Mouse (Mus musculus) mouse embryonic stem cell (cell line): ENCODE data around the gene Cntn5.

Experiments
- in situ Hi-C, 2 experiments: fragments of 300-500 bp; cut with MboI; formaldehyde crosslinking; loops; 1 replicate in 1 of 2; 3 replicates in 1 of 2; pipeline ENCODE4 v1.14.3; 2019 to 2020; ENCODE audit warnings: low sequenced_read_pairs in 2 of 2, low pct_unique_long_range_greater_than_20kb in 1 of 2, mixed read lengths in 1 of 2; ENCODE audit not compliant: unreplicated experiment in 1 of 2

Gene Cntn5

DNA sequence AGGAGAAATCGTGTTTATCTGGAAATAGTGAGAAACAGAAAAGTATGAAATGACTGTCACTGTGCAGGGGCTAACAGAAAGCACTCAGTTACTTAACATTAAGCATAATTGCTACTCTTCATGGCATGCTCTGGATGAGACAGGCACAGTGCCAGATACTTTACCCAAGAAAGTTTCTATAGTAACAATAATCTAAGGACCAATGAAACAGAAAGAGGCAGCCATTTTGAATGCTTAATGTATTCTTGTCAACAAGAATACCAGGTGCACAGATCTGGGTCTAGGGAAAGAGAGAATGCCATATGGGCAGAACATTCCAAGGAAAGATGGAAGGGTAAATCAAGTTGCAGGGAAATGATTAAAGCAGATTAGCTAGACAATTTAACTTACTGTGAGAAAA, 1045.3 kb downstream of the Cntn5 start:
- in situ Hi-C loops, result no loop called here

DNA sequence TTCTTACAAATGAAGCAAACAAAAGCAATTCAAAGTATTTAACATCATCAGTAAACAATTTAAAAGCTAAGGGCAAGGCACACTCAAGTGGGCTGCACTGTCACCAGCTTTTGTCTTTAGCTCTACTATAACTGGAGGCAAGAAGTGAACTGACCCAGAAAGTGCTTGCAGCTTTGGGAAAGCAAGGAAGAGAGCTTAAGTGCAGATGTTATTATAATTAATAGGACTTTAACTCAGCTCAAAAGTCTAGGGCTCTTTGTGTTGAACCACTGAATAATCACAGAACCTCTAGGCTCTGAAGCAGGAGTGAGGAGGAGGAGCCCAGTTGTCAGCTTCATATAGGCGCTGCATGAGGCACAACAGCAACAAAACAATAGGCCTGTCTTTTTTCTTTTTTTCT, 1049.8 kb downstream of the Cntn5 start:
- in situ Hi-C loops, result no loop called here

DNA sequence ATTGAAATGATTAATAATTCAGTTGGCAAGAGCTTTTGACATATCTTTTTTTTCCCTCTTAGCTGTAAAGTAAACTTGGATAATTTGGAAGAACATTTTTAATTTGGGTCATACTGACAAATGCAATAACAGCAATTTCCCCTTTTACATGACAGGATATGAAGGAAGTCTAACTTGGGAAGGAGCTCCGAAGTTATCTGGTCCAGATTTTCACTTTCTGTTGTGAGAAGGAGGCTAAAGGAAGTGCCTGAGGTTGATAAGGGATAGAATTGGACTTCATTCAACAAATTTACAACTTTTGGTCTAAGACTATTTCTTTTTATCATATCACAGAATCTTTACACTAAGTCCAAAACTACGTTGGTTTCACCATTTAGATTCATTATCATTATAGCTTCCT, 1074.3 kb downstream of the Cntn5 start:
- in situ Hi-C loops, result no loop called here

DNA sequence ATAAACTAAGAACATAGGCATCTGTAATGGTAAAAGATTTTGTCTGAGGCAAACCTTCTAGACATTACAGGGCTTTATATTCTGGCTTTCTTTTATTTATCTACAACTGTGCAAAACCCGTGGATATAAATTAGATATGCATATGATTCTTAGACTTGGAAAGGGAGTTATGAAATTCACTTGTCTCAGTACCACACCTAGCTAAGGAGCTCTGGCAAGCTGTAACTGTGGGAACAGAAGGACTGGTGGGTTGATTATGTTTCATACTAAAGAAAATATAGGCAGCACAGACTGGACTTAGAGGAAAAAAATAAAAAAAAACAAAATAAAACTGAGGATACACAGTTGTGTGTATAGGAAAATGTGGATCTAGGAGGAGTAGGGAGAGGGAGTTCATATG, 1084.6 kb downstream of the Cntn5 start:
- in situ Hi-C loops, result no loop called here

DNA sequence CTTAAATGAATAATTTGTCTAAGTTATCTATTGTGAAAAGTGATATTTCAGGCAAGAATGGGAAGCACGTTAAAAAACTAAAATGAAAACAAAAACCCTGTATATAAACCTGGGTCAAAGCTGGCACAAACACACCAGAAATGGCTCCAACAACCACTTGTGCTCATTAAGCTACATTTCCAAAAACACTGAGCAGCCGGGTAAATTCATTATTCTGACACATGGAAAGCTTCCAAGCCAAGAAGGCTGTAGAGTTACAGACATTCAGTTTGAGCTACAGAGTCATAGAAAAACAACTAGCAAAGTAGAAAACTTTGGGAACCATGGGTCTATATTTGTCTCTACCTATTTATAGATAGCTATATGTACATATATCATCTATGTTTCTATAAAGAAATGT, 1087.1 kb downstream of the Cntn5 start:
- in situ Hi-C loops, result no loop called here

DNA sequence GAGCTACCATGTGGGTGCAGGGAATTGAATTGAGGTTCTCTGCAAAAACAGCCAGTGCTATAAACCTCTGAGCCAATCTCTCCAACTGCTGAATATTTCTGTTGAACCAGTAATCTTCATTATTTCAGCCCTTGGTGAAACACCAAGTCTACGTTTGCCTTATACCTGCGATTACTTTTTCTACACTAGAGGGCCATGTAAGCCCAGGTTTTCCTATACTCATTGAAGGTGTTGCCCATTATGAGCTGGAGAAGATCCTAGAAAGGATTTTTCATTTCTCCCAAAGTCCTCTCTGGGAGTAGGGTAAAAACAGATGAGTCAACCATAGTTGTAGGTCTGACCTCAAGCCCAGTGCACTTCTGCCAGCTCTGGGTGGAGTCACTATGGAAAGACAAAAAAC, 1105.0 kb downstream of the Cntn5 start:
- in situ Hi-C loops, result no loop called here

DNA sequence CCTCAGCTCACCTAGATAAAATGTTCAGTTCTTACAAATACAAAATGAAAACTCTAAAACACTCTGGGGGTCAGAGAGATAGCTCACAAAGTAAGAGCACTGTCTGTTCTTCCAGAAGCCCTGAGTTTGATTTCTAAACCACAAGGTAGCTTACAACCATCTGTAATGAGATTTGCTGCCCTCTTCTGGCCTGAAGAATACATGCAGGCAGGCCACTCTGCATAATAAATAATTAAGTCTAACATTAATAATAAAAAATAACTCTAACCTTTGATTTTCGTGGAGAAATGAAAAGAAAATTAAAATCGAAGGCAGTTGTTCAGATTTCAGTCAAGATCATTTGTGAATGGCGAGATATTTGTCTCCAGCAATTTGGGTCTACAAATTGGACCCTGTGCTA, 1120.9 kb downstream of the Cntn5 start:
- in situ Hi-C loops, result no loop called here

DNA sequence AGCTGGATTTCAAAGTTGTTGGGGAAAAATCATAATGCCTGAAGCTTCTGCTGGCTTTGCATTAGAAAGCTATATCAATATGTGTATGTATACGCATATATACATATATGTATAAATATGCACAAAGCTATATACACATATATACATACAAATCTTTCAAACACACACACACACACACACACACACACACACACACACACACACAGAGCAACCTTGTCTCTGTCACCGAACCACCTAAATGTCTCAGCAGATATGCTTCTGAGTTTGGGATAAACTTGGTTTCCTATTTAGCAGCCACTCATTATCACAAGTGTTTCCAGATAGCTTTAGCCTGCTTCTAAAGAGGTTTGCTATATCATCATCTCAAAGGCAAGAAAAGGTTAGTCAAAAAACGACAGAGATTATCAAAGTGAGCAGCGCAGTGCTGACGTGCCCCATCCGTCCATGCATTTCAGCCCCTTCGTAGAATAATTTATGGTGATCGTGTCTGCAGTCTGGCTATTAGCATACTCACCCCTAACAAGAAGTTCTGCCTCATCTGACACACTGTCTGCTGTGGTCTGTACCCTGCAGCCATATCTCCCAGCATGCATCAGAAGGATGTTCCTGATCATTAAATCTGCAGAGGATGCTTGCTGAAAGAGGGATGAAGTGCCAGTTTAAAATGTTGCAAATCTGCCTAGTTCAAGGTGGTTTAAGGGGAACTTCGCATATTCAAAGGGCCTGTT, 1123.3 kb downstream of the Cntn5 start:
- in situ Hi-C loops, result no loop called here

DNA sequence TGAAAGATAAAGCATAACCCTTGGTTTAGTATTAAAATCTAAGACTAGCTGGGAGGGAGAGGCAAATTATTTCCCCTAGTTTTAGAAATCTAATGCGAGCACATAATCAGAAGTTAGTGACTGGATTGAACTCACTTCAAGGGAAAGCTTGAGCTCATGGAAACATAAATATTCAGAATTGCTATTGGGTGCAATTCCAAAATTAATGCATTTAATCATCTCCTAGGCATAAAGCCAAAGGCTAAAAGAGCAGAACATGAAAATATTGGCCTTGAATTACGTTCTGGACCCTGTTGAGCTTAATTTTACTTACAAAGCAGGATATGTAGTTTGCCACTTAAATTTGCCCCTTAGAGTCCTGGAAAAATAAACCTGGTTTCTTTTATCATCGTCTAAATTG, 1124.9 kb downstream of the Cntn5 start:
- in situ Hi-C loops, result no loop called here

DNA sequence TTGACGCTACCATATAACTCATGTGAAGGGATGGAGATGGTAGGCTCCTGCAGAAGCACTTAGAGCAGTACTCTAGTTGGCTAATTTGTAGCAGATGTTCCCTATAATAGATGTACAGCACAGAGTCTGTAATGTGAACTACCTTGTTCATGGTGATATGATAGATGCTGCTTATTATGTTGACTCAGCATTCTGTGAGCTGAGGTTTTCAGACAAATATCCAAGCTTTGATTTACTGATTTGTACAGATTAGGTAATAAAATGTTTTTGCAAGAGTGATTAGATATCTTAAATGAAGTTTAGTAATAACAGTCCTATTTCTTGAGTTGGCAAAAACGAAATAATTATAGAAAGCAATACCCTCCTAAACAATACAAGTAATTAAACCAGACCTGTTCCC, 1133.8 kb downstream of the Cntn5 start:
- in situ Hi-C loops, result no loop called here

DNA sequence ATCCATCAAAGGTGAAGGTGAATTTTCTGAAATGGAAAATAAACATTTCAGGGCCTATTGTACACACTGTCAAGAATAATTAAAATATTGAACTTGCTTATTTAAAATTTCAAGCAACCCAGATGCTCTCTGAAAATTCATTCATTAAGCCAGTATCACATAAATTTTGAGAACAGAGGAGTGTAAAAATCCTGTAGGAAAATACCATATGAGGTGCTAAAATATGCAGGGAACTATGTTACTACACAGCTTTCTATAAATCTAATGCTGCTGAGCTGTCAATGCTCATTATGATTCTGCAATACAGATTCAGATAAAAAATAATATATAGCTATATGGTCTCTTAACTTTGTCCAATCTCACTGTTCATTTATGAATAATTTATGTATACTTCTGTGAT, 1134.9 kb downstream of the Cntn5 start:
- in situ Hi-C loops, result no loop called here

DNA sequence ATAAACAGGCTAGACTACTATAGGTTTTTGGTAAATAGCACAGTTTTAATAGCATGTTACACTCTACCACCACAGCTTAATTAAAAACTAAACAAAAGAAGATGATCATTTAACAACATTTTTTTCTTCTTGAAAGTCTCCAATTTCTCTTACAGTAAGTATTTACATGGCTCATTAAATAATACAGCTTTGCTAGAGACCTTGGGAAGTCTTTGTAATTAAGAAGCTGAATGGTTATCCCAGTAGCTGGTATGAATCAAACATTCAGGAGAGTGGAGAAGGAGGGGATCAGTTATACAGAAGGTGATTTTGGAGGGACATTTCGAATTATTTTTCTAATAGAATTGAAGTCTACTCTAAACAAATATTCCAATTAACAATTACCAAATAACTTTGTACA, 1186.4 kb downstream of the Cntn5 start:
- in situ Hi-C loops, result no loop called here

DNA sequence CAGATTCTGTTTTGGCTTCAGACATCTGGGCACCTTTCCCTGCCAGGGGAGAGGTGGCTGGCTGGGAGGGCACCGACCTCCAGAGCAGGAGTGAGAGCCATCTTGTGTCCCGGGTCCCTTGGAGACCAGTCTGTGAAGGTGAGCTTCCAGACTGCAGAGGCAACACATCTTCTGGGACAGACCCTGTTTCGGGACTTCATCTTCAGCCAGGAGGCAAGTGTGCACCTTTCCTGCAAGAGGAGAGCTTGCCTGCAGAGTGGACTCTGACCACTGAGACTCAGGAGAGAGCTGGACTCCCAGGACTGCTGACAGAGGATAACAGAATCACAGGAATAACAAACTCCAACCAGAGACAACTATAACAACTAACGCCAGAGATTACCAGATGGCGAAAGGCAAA, 1195.9 kb downstream of the Cntn5 start:
- in situ Hi-C loops, result no loop called here

DNA sequence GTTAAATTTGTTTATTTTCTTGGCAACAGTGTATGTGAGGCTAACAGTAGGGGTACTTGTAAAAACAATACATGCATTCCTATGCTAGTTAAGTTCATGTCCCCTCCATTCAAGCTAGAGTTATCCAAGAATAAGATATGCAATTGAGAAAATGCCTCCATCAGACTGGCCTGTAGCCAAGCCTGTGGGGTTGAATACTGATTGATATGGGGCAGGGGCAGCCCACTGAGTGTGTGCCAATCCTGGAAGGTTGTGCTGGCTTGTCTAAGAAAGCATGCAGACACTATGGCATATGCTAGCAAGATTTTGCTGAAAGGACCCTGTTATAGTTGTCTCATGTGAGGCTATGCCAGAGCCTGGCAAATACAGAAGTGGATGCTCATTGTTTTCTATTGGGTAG, 1196.8 kb downstream of the Cntn5 start:
- in situ Hi-C loops, result no loop called here

DNA sequence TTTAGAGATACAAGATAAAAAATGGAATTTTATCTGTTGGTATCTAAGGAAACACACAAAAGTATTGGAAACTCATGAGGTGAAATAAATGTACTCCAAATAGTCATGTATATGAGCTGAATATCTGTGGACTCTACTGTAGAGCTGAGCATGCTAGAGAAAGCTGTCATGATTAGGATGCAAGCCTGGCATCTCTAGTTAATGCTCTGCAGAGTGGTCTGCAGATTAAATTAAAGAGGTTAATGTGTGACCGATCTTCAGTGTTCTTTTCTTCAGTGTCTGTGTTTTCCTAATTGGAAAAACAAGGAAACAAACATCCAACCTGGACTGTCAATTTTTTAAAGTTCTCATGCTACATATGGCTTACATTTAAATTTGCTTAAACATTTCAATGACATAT, 1199.4 kb downstream of the Cntn5 start:
- in situ Hi-C loops, result no loop called here

DNA sequence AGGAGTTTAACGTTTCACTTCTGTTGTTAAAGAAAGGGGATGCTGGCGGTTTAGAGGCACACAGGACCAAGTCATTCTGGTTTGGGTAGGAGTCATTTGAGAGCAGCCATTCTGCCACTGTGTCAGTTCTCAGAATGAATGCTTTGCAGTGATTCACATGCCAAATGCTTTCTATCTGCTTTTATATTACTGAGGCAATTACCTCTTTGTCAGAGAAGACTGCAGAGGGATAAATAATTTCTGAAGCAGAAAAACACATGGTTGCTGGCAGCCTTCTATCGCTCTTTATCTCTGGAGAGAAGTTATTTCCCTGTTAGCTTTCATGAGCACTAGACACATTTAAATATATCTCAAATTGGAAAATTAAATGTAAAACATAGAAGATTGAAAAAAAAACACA, 1207.9 kb downstream of the Cntn5 start:
- in situ Hi-C loops, result no loop called here

DNA sequence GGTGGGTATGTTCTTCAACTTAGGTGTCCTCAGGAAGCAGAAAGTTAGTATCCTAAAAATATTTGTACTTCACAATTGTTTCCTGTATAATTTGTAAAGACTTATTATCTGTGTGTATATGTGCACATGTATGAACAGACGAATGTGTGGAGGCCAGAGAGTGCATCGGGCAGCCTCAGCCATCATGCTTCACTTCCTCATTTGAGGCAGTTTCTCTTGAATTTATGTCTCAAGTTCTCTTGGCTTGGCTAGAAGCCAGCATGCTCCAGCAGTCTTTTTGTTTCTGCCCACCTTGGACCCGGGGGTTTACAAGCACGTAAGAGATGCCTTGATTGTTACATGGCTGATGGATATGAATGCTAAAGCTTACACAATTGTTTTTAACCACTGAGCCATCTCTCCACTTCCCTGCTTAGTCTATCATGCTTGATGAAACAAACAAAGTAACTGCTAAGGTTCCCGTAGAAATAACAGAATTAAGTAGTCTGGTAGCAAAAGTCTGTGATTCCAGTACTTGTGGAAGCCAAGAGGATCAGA, 1222.2 kb downstream of the Cntn5 start:
- in situ Hi-C loops, result no loop called here

DNA sequence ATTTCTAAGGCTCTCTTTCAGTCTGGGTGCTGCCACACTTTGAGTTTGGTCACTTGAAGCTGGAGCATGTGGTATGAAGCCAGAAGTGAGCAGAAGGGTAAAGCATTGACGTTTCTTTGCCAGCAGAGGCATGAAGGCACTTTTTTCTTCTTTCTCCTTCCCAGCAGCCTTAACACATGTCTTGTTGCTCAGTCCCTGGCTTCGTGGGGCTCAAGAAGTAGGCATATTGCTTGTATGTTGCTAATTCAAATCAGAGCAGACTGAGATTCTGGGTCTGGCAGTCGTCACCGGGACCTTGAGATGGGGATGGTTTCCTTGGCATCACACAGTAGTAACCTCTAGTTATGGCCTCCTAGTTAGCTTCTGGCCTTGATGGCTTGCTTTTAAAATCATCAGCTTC, 1228.5 kb downstream of the Cntn5 start:
- in situ Hi-C loops, result no loop called here

DNA sequence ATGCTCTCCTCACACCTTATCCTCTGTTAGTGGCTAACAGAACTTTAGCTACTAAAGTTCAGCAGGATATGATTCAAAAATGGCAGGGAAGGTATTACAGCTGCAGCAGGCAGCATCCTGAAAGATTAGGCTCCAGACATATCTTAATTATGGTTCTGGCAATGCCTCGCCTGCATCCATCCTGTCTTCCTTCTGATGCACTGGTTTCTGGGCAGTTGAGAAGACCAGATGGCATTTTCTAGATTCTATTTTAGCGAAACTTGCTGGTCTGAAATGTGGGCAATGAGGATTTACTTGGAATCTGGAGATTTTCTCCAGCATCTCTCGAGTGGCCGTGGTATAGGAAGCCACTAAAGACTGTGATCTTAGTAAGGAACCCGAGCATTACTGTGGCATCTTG, 1230.0 kb downstream of the Cntn5 start:
- in situ Hi-C loops, result no loop called here

DNA sequence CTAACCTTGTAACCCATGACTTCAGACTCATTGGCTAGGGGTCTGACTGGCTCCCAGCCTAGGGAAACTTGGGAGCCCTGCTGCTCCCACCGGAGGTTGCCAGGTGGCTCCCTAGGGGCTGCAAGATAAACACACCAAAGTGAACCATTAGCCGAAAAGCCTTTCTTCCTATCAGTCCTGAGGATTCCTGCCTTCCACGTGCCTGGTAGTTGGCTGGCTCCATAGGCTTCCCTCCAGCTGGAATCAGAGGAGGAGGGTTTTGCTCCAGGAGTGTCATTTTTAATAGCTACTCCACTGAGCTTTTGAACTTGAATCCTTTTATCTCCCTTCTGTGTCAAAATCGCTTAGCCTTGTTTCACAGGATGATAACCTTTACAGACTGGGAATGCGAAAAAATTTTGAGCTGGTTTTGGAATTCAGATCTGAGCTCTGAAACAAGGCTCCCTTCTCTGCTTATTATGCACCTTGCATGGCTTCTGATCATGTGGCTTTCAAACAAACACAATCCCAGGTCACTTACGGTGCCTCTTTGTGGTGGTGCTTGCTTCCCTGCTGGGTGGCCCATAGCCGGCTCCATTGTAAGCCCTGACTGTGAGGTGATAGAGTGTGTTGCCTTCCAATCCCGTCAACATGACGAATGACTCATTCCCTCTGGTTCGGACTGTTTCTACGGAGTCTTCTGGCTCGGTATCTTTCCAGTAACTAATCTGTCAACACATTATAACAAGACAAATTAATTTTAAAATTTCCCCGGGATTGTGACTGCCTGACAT, 1231.1 kb downstream of the Cntn5 start:
- in situ Hi-C loops, result no loop called here
